ENCODE assay signal across 12 mouse cellular contexts in the genomic region with DNA sequence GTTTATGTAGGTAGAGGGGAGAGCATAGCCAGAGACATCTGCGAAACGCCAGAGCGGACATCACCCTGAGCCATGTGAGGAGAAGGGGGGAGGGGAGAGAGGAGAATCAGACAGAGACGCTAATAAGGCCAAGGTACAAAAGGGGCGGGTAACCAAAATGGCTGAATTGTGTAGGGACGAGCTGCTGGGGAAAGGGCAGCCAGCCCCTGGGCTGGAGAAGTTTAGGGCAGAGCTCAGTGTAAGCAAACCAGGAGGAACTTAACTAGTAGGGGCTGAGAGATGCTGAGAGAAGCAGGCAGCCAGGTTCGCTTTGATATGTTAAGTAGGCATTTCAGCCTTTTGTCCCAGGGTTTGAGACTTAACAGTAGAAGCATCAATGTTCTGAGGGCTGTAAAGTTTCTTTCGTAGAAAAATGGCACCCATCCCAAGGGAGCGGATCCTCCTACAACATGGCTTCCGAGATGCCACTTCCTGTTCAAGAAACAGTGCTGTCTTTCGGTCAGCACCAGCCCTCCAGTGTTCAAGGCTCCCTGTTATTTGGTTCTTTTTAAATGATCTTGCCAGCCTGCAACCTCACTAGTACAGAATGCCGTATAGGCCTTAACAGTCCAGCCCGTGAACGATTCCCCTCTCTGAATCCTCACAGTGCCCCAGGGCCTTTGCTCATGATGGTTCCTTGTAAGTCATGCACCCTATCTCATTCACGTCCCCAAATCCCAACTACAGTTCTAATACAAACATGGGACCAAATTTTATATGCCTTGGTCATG. TPM values are rescaled to one million over a fixed set of nuclear protein-coding genes. Genes with fewer than 3 reads are reported as not detected.
DNase-seq lines count a peak whose midpoint lies in the region; ATAC-seq and TF ChIP-seq lines count a peak whose summit lies in the region.
"Had no signal": no experiment of that assay in that cellular context is flagged by ENCODE, and none has a peak within 500 bp of the region (broad histone marks: within the 10 kb centered on the region; RNA-seq: fewer than 3 reads in every experiment).

No protein-coding gene starts in this region.

- H3K9ac ChIP-seq in midbrain, embryonic 11.5 days (ENCODE audit: low read length), result no peak overlapping the region
- no peak overlapping the region for H3K9ac ChIP-seq in lung, postnatal 0 days (replicated peaks; ENCODE audit: low read depth)
- H3K9ac ChIP-seq in hindbrain, embryonic 14.5 days, result no peak overlapping the region
- H3K9ac ChIP-seq: heart, embryonic 13.5 days; hindbrain, embryonic 15.5 days; limb, embryonic 15.5 days had no signal

- no peak for DNase-seq in testis, postnatal 10 days (ENCODE audit: low spot score)
- peak; percentile 64 for DNase-seq in kidney, adult 2 months
- peak; percentile 56 for DNase-seq in midbrain, embryonic 11.5 days (ENCODE audit: low spot score, missing footprints)
- no peak for DNase-seq in lung, postnatal 0 days (ENCODE audit: low spot score)
- no peak for DNase-seq in hindbrain, embryonic 14.5 days (ENCODE audit: low spot score)
- DNase-seq: cerebellum, adult 18-20 months; lung, postnatal 10 days had no signal

- H3K4me3 ChIP-seq in testis, adult 2 months (ENCODE audit: control insufficient read depth, low read depth, low read length), result peak overlapping the region; percentile 39
- no peak overlapping the region for H3K4me3 ChIP-seq in kidney, adult 2 months (ENCODE audit: insufficient read depth, low read depth, low read length)
- H3K4me3 ChIP-seq in midbrain, embryonic 11.5 days (ENCODE audit: low read depth, low read length), result no peak overlapping the region
- H3K4me3 ChIP-seq in lung, postnatal 0 days (ENCODE audit: low read depth, low read length), result no peak overlapping the region
- H3K4me3 ChIP-seq in hindbrain, embryonic 14.5 days (replicated peaks; ENCODE audit: low read length), result no peak overlapping the region
- H3K4me3 ChIP-seq: heart, embryonic 13.5 days; hindbrain, embryonic 15.5 days; limb, embryonic 15.5 days had no signal

- TF ChIP-seq CTCF in testis, adult 2 months (IDR thresholded peaks at IDR 0.05; ENCODE audit: control insufficient read depth, insufficient read depth, insufficient replicate concordance, low read depth, low read length), result no peak
- TF ChIP-seq CTCF in kidney, adult 2 months (conservative IDR thresholded peaks at IDR 0.05; ENCODE audit: insufficient read depth, insufficient read length, low read depth, low read length), result no peak
- TF ChIP-seq CTCF in lung, postnatal 0 days (IDR thresholded peaks at IDR 0.05), result no peak

- no peaks in the 10 kb centered on the region for H3K36me3 ChIP-seq in testis, adult 2 months (ENCODE audit: control insufficient read depth, insufficient read depth, low read length)
- no peaks in the 10 kb centered on the region for H3K36me3 ChIP-seq in kidney, adult 2 months (ENCODE audit: control insufficient read depth, insufficient read depth, low read length)
- no peaks in the 10 kb centered on the region for H3K36me3 ChIP-seq in midbrain, embryonic 11.5 days (ENCODE audit: control insufficient read depth, insufficient read depth, low read length)
- H3K36me3 ChIP-seq in lung, postnatal 0 days (ENCODE audit: insufficient read depth, low read length), result no peaks in the 10 kb centered on the region
- no peaks in the 10 kb centered on the region for H3K36me3 ChIP-seq in hindbrain, embryonic 14.5 days (replicated peaks; ENCODE audit: control insufficient read depth, insufficient read depth)
- H3K36me3 ChIP-seq: heart, embryonic 13.5 days; hindbrain, embryonic 15.5 days; limb, embryonic 15.5 days had no signal

- 0 out of 2 replicates have a peak, but pooled peaks cover 2% of the 10 kb centered on the region for H3K4me1 ChIP-seq in testis, adult 2 months (ENCODE audit: control insufficient read depth, insufficient read depth, low read length)
- peaks cover 3% of the 10 kb centered on the region; the same call in 1 of the 2 replicates for H3K4me1 ChIP-seq in kidney, adult 2 months (ENCODE audit: control insufficient read depth, insufficient read depth, low read length)
- H3K4me1 ChIP-seq in midbrain, embryonic 11.5 days (ENCODE audit: control insufficient read depth, insufficient read depth, low read length), result no peaks in the 10 kb centered on the region
- H3K4me1 ChIP-seq in lung, postnatal 0 days (ENCODE audit: insufficient read depth, low read depth, low read length), result no peaks in the 10 kb centered on the region
- no peaks in the 10 kb centered on the region for H3K4me1 ChIP-seq in hindbrain, embryonic 14.5 days (replicated peaks; ENCODE audit: control insufficient read depth, insufficient read depth, low read length)
- H3K4me1 ChIP-seq: hindbrain, embryonic 15.5 days; limb, embryonic 15.5 days had no signal

- H3K27ac ChIP-seq in testis, adult 2 months (ENCODE audit: control insufficient read depth, insufficient read depth, low read depth, low read length), result no peak overlapping the region
- no peak overlapping the region for H3K27ac ChIP-seq in kidney, adult 2 months (ENCODE audit: insufficient read depth, low read depth, low read length)
- no peak overlapping the region for H3K27ac ChIP-seq in midbrain, embryonic 11.5 days (ENCODE audit: low read depth, low read length)
- H3K27ac ChIP-seq in lung, postnatal 0 days (ENCODE audit: low read length), result no peak overlapping the region; the same call in 1 of the 2 replicates
- no peak overlapping the region for H3K27ac ChIP-seq in hindbrain, embryonic 14.5 days
- H3K27ac ChIP-seq: heart, embryonic 13.5 days; hindbrain, embryonic 15.5 days; limb, embryonic 15.5 days had no signal

- no peaks in the 10 kb centered on the region for H3K27me3 ChIP-seq in testis, adult 2 months (ENCODE audit: control insufficient read depth, insufficient read depth, low read length)
- H3K27me3 ChIP-seq in kidney, adult 2 months (replicated peaks; ENCODE audit: control insufficient read depth, insufficient read depth, low read length), result no peaks in the 10 kb centered on the region
- no peaks in the 10 kb centered on the region for H3K27me3 ChIP-seq in midbrain, embryonic 11.5 days (ENCODE audit: control insufficient read depth, insufficient read depth, low read length)
- H3K27me3 ChIP-seq in lung, postnatal 0 days (replicated peaks; ENCODE audit: insufficient read depth, low read length), result no peaks in the 10 kb centered on the region
- H3K27me3 ChIP-seq in hindbrain, embryonic 14.5 days (ENCODE audit: control insufficient read depth, insufficient read depth, low read length), result no peaks in the 10 kb centered on the region
- H3K27me3 ChIP-seq: heart, embryonic 13.5 days; hindbrain, embryonic 15.5 days; limb, embryonic 15.5 days had no signal

- no peak for ATAC-seq in midbrain, embryonic 11.5 days (ENCODE audit: low FRiP score)
- no peak for ATAC-seq in lung, postnatal 0 days
- no peak for ATAC-seq in megakaryocyte, adult 5-6 weeks (ENCODE audit: poor library complexity, severe bottlenecking)
- no peak for ATAC-seq in hindbrain, embryonic 14.5 days (ENCODE audit: low FRiP score)

- no peak overlapping the region for H3K4me2 ChIP-seq in midbrain, embryonic 11.5 days
- no peak overlapping the region for H3K4me2 ChIP-seq in lung, postnatal 0 days (replicated peaks; ENCODE audit: low read depth, low read length)
- no peak overlapping the region for H3K4me2 ChIP-seq in hindbrain, embryonic 14.5 days (replicated peaks)
- H3K4me2 ChIP-seq: heart, embryonic 13.5 days; hindbrain, embryonic 15.5 days; limb, embryonic 15.5 days had no signal

- TF ChIP-seq POLR2A in testis, adult 2 months (IDR thresholded peaks at IDR 0.05; ENCODE audit: control insufficient read depth, low read depth, low read length), result no peak
- no peak for TF ChIP-seq POLR2A in kidney, adult 2 months (IDR thresholded peaks at IDR 0.05; ENCODE audit: low read depth, low read length)

- no peak for TF ChIP-seq EP300 in lung, postnatal 0 days (IDR thresholded peaks at IDR 0.05)

- no peaks in the 10 kb centered on the region for H3K9me3 ChIP-seq in midbrain, embryonic 11.5 days (ENCODE audit: control insufficient read depth, low read length)
- H3K9me3 ChIP-seq in lung, postnatal 0 days (ENCODE audit: low read length), result no peaks in the 10 kb centered on the region
- no peaks in the 10 kb centered on the region for H3K9me3 ChIP-seq in hindbrain, embryonic 14.5 days (ENCODE audit: control insufficient read depth, low read length)
- H3K9me3 ChIP-seq: heart, embryonic 13.5 days; hindbrain, embryonic 15.5 days; limb, embryonic 15.5 days had no signal

- 68% methylated on average over 15 of the region's 15 CpGs for WGBS in kidney, adult 2 months
- 73% methylated on average over 15 of the region's 15 CpGs for WGBS in midbrain, embryonic 11.5 days
- 70% methylated on average over 15 of the region's 15 CpGs for WGBS in lung, postnatal 0 days
- WGBS in hindbrain, embryonic 14.5 days, result 67% methylated on average over 15 of the region's 15 CpGs

RNA-seq across cellular contexts. Expression of a gene that starts 55.4 kb away (rescaled TPM):
- 0.44 and 1.9 TPM in 2 replicates for polyA plus RNA-seq in testis, adult 2 months (2012; rRNA removed)
- polyA plus RNA-seq in kidney, adult 2 months (2012; rRNA removed), result 4.1 and 6.9 TPM in 2 replicates
- polyA plus RNA-seq in midbrain, embryonic 11.5 days (2014; fragmentation: Nextera tagmentation; extraction: Ambion mirVana), result 5.8 and 7.2 TPM in 2 replicates
- polyA plus RNA-seq in lung, postnatal 0 days (2015; fragmentation: Nextera tagmentation; extraction: Ambion mirVana), result 18.6 and 20.6 TPM in 2 replicates
- total RNA-seq in megakaryocyte, adult 5-6 weeks (2015), result 19.1 and 19.8 TPM in 2 replicates
- 13.5 and 15.2 TPM in 2 replicates for total RNA-seq in megakaryocyte, adult 5-6 weeks (2017)
- 2.8 and 3.1 TPM in 2 replicates for polyA plus RNA-seq in hindbrain, embryonic 14.5 days (2014; fragmentation: Nextera tagmentation; extraction: Ambion mirVana)

Comparison
In these comparisons a context has a peak if more than half of its experiments do, and no peak if none do; other contexts are left out.
1. DNase-seq: peak in kidney, adult 2 months (single experiment) and midbrain, embryonic 11.5 days (single experiment); none in testis, postnatal 10 days (single experiment), lung, postnatal 0 days (single experiment) and hindbrain, embryonic 14.5 days (single experiment).